Mouse (Mus musculus) lung, adult 2 months (tissue): ENCODE measurements around the gene Bcas3.

Source experiments
- CTCF ChIP-seq: fragments of 200-500 bp; IDR thresholded peaks from 2 replicates; pipeline ENCODE4 v1.5.1; 2011; ENCODE audit warnings: mild to moderate bottlenecking, low read length, control low read depth; ENCODE audit not compliant: insufficient read depth
- POLR2A ChIP-seq: fragments of 200-500 bp; IDR thresholded peaks from 2 replicates; pipeline ENCODE4 v1.6.1; 2011; ENCODE audit warnings: low read depth, mild to moderate bottlenecking, control low read depth, low read length, borderline replicate concordance; ENCODE audit errors: extremely low read depth

DNA sequence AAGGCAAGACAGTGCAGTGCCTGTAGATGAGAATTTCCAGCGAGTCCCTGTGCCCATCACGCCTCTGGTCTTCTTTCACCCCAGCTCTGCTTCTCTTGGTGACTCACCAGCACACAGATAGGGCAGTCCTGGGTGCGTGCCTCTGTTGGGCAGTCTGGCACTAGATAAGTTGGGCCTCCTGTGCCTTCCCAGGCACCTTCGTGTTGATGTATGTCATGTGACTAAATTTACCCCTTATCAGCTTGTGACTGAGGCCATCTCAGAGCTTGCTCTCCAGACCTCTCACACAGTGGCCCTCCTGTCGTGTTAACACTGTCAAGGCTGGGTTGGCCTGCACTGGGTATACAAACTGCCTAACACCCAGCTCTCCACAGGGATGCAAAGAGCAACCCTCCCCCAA is 451.1 kb downstream of the Bcas3 start:
- TF ChIP-seq CTCF, result no peak
- no peak for TF ChIP-seq POLR2A
